ENCODE assay signal across 22 mouse cellular contexts in the genomic region with DNA sequence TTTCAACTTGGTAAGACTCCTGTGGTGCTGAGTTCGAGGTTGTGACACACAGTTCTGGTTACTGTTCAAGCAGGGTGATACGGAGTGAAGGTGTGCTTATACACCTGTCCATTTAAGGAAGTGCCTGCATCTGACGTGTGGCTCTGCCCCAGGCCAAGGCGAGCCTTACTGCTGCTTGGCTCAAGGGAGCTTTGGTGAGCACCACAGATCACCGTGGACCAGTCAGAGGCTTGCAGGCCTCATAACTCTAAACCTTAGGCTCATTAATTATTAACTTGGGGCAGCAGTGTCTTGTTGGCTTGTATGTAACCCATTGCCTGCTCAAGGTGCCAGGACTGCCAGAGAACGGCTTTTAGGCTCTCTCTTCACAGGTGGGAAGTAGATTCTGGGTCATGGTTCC. TPM values are rescaled to one million over a fixed set of nuclear protein-coding genes. Genes with fewer than 3 reads are reported as not detected.
DNase-seq lines count a peak whose midpoint lies in the region; ATAC-seq and TF ChIP-seq lines count a peak whose summit lies in the region.
"Had no signal": no experiment of that assay in that cellular context is flagged by ENCODE, and none has a peak within 500 bp of the region (broad histone marks: within the 10 kb centered on the region; RNA-seq: fewer than 3 reads in every experiment).

No protein-coding gene starts in this region.

- H3K9ac ChIP-seq in intestine, postnatal 0 days (ENCODE audit: low read depth, low read length): no peak overlapping the region
- H3K9ac ChIP-seq in kidney, postnatal 0 days (ENCODE audit: low read depth, low read length): no peak overlapping the region
- H3K9ac ChIP-seq in liver, embryonic 16.5 days (ENCODE audit: low read depth, low read length): no peak overlapping the region
- H3K9ac ChIP-seq: forebrain, embryonic 12.5 days; heart, embryonic 13.5 days; hindbrain, embryonic 15.5 days; midbrain, embryonic 13.5 days had no signal

- in situ Hi-C loops in Patski (cut with MboI; ENCODE audit: low pct_unique_long_range_greater_than_20kb): no loop called here

- H3K4me1 ChIP-seq in intestine, postnatal 0 days (replicated peaks; ENCODE audit: control insufficient read depth, insufficient read depth, low read length): peaks cover 11% of the 10 kb centered on the region; the same call in 1 of the 2 replicates
- peaks cover 22% of the 10 kb centered on the region for H3K4me1 ChIP-seq in kidney, postnatal 0 days (replicated peaks; ENCODE audit: insufficient read depth, low read length)
- H3K4me1 ChIP-seq in liver, embryonic 16.5 days (ENCODE audit: control insufficient read depth, low read depth, low read length): peaks cover 16% of the 10 kb centered on the region

- peak; percentile 52 for ATAC-seq in Patski
- ATAC-seq in intestine, postnatal 0 days: peak; percentile 71
- ATAC-seq in kidney, postnatal 0 days (replicated peaks; ENCODE audit: low FRiP score, low read depth): peak; percentile 41
- ATAC-seq in liver, embryonic 16.5 days (ENCODE audit: low read depth): peak; percentile 59
- ATAC-seq: midbrain, embryonic 13.5 days had no signal

- H3K9me3 ChIP-seq in intestine, postnatal 0 days (ENCODE audit: control insufficient read depth): no peaks in the 10 kb centered on the region
- H3K9me3 ChIP-seq in kidney, postnatal 0 days (replicated peaks; ENCODE audit: low read length): no peaks in the 10 kb centered on the region; the same call in 1 of the 2 replicates
- no peaks in the 10 kb centered on the region for H3K9me3 ChIP-seq in liver, embryonic 16.5 days (replicated peaks; ENCODE audit: control insufficient read depth, low read length)
- H3K9me3 ChIP-seq: hindbrain, embryonic 15.5 days had no signal

- no peaks in the 10 kb centered on the region for H3K36me3 ChIP-seq in intestine, postnatal 0 days (ENCODE audit: control insufficient read depth, insufficient read depth)
- no peaks in the 10 kb centered on the region for H3K36me3 ChIP-seq in kidney, postnatal 0 days (ENCODE audit: insufficient read depth, low read length)
- no peaks in the 10 kb centered on the region for H3K36me3 ChIP-seq in liver, embryonic 16.5 days (ENCODE audit: control insufficient read depth, insufficient read depth)
- H3K36me3 ChIP-seq: hindbrain, embryonic 15.5 days had no signal

- H3K4me2 ChIP-seq in intestine, postnatal 0 days (replicated peaks; ENCODE audit: low read depth): no peak overlapping the region; the same call in 1 of the 2 replicates
- H3K4me2 ChIP-seq in kidney, postnatal 0 days (ENCODE audit: low read length): no peak overlapping the region
- H3K4me2 ChIP-seq in liver, embryonic 16.5 days (ENCODE audit: low read depth, low read length): no peak overlapping the region
- H3K4me2 ChIP-seq: forebrain, embryonic 12.5 days; heart, embryonic 13.5 days; hindbrain, embryonic 15.5 days; midbrain, embryonic 13.5 days had no signal

- H3K4me3 ChIP-seq in intestine, postnatal 0 days (ENCODE audit: low read depth, low read length): no peak overlapping the region
- H3K4me3 ChIP-seq in kidney, postnatal 0 days (replicated peaks; ENCODE audit: low read depth, low read length): no peak overlapping the region
- no peak overlapping the region for H3K4me3 ChIP-seq in liver, embryonic 16.5 days (ENCODE audit: low read depth, low read length)
- H3K4me3 ChIP-seq: embryonic facial prominence, embryonic 10.5 days; forebrain, embryonic 12.5 days; gastrocnemius, adult 2 months; heart, embryonic 13.5 days; hindbrain, embryonic 15.5 days; midbrain, embryonic 13.5 days had no signal

- H3K27ac ChIP-seq in intestine, postnatal 0 days (ENCODE audit: low read depth, low read length): peak overlapping the region; percentile 35; the same call in 1 of the 2 replicates
- no peak overlapping the region for H3K27ac ChIP-seq in kidney, postnatal 0 days
- no peak overlapping the region for H3K27ac ChIP-seq in liver, embryonic 16.5 days (ENCODE audit: low read length)
- H3K27ac ChIP-seq: embryonic facial prominence, embryonic 10.5 days; forebrain, embryonic 12.5 days; gastrocnemius, adult 2 months; heart, embryonic 13.5 days; hindbrain, embryonic 15.5 days; macrophage; midbrain, embryonic 13.5 days had no signal

- no peak for TF ChIP-seq CTCF in Patski (IDR thresholded peaks at IDR 0.05)
- no peak for TF ChIP-seq CTCF in intestine, postnatal 0 days (IDR thresholded peaks at IDR 0.05; ENCODE audit: low read depth)
- TF ChIP-seq CTCF in kidney, postnatal 0 days (IDR thresholded peaks at IDR 0.05; ENCODE audit: low read depth): no peak

- 41% methylated on average over 6 of the region's 6 CpGs for WGBS in intestine, postnatal 0 days
- WGBS in kidney, postnatal 0 days: 71% methylated on average over 6 of the region's 6 CpGs
- WGBS in liver, embryonic 16.5 days (ENCODE audit: insufficient replicate concordance): 61% methylated on average over 6 of the region's 6 CpGs

- POLR2A ChIA-PET in Patski (lab: Charles Lee): no interaction called here

- H3K27me3 ChIP-seq in Patski: no peaks in the 10 kb centered on the region
- no peaks in the 10 kb centered on the region for H3K27me3 ChIP-seq in intestine, postnatal 0 days (replicated peaks; ENCODE audit: control insufficient read depth, insufficient read depth, low read length)
- no peaks in the 10 kb centered on the region for H3K27me3 ChIP-seq in kidney, postnatal 0 days (ENCODE audit: insufficient read depth, low read length)
- H3K27me3 ChIP-seq in liver, embryonic 16.5 days (ENCODE audit: control insufficient read depth, insufficient read depth, low read depth, low read length): no peaks in the 10 kb centered on the region
- H3K27me3 ChIP-seq: forebrain, embryonic 12.5 days; heart, embryonic 13.5 days; hindbrain, embryonic 15.5 days; midbrain, embryonic 13.5 days had no signal

- CTCF ChIA-PET in Patski (lab: Charles Lee): no interaction called here

- DNase-seq in Patski (ENCODE audit: low read depth, low spot score): no peak
- DNase-seq in kidney, postnatal 0 days (ENCODE audit: low spot score): peak; percentile 23
- no peak for DNase-seq in embryo, embryonic 11 days
- DNase-seq in natural killer cell, adult 2 months (ENCODE audit: low spot score in 2 of 2): no peak
- no peak for DNase-seq in spleen, adult 12 weeks (ENCODE audit: low spot score)
- no peak for DNase-seq in right cerebral cortex, adult 2 months (ENCODE audit: low spot score in 2 of 2)
- DNase-seq: adrenal gland, postnatal 36 days; B cell, adult 2 months; cerebellum, adult 18-20 months; gastrocnemius, adult 2 months; heart, adult 11 months; heart, postnatal 4 days; spleen, adult 18-20 months; thymus, postnatal 14 days had no signal

RNA-seq across cellular contexts. Expression of gene Galnt2, which starts 17.5 kb away (rescaled TPM):
- 129 TPM for polyA plus RNA-seq in Patski (2021)
- polyA plus RNA-seq in intestine, postnatal 0 days (2015; fragmentation: Nextera tagmentation; extraction: Ambion mirVana): 44.0 and 48.7 TPM in 2 replicates
- 60.3 and 60.6 TPM in 2 replicates for polyA plus RNA-seq in kidney, postnatal 0 days (2015; fragmentation: Nextera tagmentation; extraction: Ambion mirVana)
- polyA plus RNA-seq in liver, embryonic 16.5 days (2015; fragmentation: Nextera tagmentation; extraction: Ambion mirVana): 12.3 and 13.3 TPM in 2 replicates
